Mouse (Mus musculus): ENCODE measurements around the gene Hpca. TPM values are rescaled to one million over a fixed set of nuclear protein-coding genes. Genes with fewer than 3 reads are reported as not detected.

The Hpca gene
- polyA plus RNA-seq (2017; shearing (Covaris generic)) = not detected

- ATAC-seq = no peak
These were observed at the start of gene Hpca for GRCm38 (mm10) chr4:129121569-129122086. Gene Hpca, minus strand, starts transcription at chr4:129122036.

- ATAC-seq = no peak
These were observed 39.9 kb upstream of the Hpca start for GRCm38 (mm10) chr4:129161581-129162255.

GRCm38 (mm10) chr4:129161076-129161475 is 39.2 kb upstream of the Hpca start:
- ATAC-seq = no peak

GRCm38 (mm10) chr4:129158549-129158948 is 36.7 kb upstream of the Hpca start:
- ATAC-seq = no peak

GRCm38 (mm10) chr4:129157541-129157940 is 35.7 kb upstream of the Hpca start:
- no peak for ATAC-seq

- no peak for ATAC-seq
These were observed 29.5 kb upstream of the Hpca start for GRCm38 (mm10) chr4:129151276-129151811.

- ATAC-seq = no peak
These were observed 27.5 kb upstream of the Hpca start for GRCm38 (mm10) chr4:129149321-129149720.

- ATAC-seq = no peak
These were observed 25.8 kb upstream of the Hpca start for GRCm38 (mm10) chr4:129147552-129148103.

GRCm38 (mm10) chr4:129146392-129146791 is 24.6 kb upstream of the Hpca start:
- ATAC-seq = peak; percentile 28

- no peak for ATAC-seq
These were observed 24.1 kb upstream of the Hpca start for GRCm38 (mm10) chr4:129145943-129146342.

GRCm38 (mm10) chr4:129145411-129145810 is 23.6 kb upstream of the Hpca start:
- ATAC-seq = no peak

- ATAC-seq = no peak
These were observed 22.8 kb upstream of the Hpca start for GRCm38 (mm10) chr4:129144401-129145367.

- ATAC-seq = no peak
These were observed 21.7 kb upstream of the Hpca start for GRCm38 (mm10) chr4:129143509-129143908.

GRCm38 (mm10) chr4:129142439-129143045 is 20.7 kb upstream of the Hpca start:
- no peak for ATAC-seq

GRCm38 (mm10) chr4:129141560-129142438 is 20.0 kb upstream of the Hpca start:
- no peak for ATAC-seq

GRCm38 (mm10) chr4:129140808-129141207 is 19.0 kb upstream of the Hpca start:
- no peak for ATAC-seq

- no peak for ATAC-seq
These were observed 17.8 kb upstream of the Hpca start for GRCm38 (mm10) chr4:129139642-129140041.

- no peak for ATAC-seq
These were observed 15.8 kb upstream of the Hpca start for GRCm38 (mm10) chr4:129137392-129138321.

- no peak for ATAC-seq
These were observed 14.9 kb upstream of the Hpca start, which contains the start of gene Fndc5 for GRCm38 (mm10) chr4:129136579-129137391. Gene Fndc5, plus strand, starts transcription at chr4:129136999.
